Mouse (Mus musculus): ENCODE measurements around the gene Abce1.
"Not testable (repeated sequence)": the region's sequence is repeated elsewhere in the genome, so short reads cannot be mapped to it uniquely, and the experiment has no call there.

The Abce1 gene

DNA sequence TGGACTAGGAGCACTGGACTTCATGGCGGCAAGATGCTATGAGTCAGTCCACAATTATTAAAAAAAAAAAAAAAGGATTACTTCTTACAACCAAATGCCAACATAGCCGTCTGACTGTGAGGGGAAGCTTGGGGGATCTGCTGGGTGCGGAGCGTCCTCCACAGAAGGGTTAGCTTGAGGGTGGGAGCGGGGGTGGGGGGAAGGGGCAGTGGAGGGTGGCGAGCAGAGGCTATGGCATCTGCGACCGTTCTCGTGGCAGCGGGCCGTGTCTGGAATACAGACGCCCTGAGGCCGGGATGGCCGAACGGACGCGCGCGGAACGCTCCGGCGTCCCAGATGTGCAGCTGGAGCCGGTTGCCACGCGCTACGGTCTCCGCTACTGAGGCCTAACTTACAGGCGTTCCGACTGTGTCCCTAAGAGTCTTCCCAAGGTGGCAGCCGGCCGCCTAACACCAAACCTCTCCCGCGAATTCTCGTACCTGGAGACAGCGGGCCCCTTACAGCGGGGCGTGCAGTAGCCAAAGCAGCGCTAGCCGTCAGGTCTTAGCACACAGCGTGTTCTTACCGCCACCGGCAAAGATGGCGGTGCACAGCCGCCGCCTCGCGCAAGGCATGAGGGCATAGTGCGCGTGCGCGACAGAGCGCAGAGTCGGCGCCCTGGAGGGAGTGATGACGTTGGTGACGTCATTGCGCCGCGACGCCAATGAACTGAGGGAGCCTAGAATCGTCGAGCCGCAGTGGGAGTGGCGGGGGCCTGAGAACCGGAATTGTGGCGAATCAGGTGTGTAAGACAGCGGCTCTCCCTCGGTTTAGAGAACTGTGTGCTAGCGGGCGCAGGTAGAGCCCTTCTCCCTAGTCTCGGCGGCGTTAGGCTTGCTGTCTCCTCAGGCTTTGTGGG, at the start of gene Abce1, which contains the start of gene Anapc10:
Gene Abce1 (minus strand): TSS at position 677 of the 898 bp plus-strand sequence.
Gene Anapc10 (plus strand): TSS at position 757 of the 898 bp plus-strand sequence.
- DNase-seq: peak; percentile 99

DNA sequence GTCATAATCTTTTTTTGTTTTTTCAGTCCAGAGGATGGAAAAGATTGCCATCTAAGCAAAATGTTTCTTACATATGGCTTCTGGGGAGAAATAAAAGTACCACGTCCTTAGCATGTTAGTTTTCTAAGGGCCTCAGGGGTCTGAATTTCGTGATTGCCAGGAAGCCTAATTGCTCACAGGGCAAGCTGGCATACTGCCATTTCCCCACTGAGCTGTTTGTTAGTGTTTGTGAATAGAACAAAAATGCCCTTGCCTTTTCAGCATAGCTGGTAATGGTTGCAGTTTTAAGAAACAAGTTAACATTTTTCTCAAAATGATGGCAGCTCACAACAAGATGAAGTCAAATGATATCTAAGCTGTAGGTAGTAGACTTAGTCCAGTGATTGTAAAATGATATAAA, 38.8 kb upstream of the Abce1 start:
- peak in 1 of 2 experiments; percentile 24 for DNase-seq

DNA sequence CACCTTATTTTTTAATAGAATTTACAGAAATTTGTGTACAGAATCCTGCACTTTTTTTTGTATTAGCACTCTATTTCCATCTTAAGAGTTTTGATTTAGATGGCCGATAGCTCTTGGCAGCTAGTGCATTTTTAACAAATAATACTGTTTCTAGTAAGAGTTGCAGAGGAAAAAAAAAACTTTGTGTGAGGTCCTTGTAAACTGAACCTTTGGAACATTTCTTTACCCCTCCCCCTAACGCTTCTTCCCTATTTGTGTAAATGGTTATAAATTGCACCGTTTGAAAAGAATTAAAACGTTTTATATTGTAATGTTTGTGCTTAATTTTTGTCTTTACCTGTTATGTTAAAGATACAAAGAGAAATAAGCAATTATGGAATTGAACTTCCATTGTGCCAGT, 37.1 kb upstream of the Abce1 start:
- DNase-seq: no peak

DNA sequence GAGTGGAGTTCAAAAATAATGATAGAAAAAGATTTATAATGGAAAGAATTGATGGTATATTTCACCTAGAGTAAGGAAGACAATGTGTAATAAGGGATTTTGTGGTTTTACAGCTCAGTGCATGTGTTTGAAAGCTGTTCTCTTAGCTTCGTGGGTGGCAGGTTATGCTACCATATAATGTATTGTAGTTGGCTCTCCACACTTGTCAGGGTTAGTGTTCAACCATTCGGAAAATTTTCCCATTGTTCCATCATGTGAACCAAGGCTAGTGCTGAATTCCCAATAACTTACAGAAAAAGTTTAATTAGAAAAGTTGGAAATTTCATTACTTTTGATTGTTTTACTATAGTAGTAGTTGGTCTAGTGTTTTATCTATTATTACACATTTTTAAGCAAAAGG, 36.6 kb upstream of the Abce1 start:
- DNase-seq: no peak

DNA sequence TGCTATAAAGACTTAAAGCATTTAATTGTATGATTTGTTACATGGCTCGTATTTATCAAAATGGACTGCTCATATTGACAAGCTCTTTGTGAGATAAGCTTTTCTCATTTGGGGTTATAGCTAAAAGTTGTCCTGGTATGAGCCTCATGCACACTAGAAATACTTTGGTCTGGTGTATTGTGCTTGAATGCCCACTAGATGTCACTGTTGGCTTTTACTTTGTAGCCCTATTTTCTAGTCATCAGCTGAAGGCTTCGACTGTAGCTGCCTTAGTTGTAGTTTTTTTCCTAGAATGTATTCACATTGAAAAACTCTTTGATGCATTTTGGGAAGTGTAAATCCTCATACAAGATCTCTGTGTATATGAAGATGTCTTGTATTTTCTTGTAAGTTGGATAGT, 22.8 kb upstream of the Abce1 start:
- DNase-seq: peak in 1 of 2 experiments; percentile 28

DNA sequence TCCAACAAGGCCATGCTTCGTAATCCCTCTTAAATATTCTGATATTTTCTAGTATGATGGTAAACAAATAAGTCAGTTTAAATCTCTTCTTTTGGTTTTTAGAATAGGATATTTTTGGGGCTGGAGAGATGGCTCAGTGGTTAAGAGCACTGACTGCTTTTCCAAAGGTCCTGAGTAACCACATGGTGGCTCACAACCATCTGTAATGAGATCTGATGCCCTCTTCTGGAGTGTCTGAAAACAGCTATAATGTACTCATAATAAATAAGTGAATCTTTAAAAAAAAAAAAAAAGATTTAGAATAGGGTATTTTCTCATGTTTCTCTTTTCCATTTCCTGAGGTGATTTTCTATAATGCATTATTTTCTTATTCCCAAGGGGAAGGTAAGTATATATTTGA, 16.4 kb upstream of the Abce1 start:
- no peak for DNase-seq

DNA sequence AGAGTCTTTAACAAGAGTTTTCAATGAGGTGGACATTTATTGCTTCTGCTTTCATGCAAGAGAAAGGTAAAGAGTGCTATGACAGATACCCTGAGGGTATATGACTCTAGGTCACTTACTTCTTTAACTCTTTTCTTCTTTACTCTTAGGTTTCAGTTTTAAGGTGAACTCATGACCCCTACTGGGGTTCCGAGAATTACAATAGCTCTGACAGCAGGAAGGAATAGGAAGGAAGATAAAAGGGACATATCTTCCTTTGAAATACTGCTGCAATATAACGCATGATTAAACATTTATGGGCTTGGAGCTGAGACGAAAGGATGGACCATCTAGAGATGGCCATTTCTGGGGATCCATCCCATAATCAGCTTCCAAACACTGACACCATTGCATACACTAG, 13.0 kb upstream of the Abce1 start:
- DNase-seq: no peak

DNA sequence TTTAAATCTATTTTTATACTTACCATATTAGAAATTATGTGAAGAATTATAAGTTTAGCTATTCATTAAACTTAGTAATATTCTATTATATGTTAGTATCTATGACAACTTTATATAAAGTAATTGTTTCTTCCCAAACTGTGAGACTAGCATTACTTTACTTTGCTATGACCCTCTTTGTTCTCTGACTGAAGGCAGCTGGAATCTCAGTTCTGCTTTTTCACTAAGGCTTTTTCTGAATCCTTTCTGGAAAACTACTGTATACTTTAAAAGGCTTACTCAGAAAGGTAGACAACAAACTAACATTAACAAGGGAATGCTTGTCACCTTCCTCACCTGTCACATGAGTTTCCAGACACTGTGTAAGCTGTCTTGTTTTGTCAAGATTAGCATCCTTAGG, 11.8 kb upstream of the Abce1 start:
- DNase-seq: no peak

DNA sequence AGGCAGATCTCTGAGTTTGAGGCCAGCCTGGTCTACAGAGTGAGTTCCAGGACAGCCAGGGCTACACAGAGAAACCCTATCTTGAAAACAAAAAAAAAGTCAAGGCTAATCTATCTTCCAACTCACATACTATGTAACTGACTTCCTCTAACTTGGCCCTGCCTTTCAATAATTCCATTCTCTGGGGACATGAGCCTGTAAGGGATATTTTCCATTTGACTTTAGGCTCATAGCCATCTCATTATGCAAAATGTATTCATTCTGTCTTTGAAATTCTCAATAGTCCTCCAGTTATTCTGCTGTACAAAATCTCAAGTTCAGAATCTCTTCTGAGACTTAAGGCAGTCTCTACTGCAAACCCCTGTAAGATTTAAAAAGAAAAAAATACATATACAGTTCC, 10.0 kb upstream of the Abce1 start:
- no peak for DNase-seq

DNA sequence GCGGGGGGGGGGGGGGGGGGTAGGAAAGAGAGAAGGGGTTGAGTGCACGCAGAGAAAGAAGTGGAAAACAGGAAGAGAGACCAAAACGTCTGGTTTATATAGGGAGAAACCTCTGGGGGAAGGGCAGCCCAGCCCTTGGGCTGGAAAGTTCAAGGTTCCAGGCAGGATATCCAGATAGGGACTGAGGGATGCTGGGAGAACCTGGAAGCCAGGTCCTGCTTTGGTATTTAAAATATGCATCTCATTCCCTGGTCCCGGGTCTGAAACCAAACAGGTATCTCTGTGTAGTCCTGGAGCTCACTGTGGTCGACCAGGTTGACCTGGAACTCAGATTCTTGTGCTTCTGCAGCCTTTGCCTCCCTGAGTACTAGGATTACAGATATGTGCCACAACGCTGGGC, 1.1 kb upstream of the Abce1 start:
- DNase-seq: no peak

DNA sequence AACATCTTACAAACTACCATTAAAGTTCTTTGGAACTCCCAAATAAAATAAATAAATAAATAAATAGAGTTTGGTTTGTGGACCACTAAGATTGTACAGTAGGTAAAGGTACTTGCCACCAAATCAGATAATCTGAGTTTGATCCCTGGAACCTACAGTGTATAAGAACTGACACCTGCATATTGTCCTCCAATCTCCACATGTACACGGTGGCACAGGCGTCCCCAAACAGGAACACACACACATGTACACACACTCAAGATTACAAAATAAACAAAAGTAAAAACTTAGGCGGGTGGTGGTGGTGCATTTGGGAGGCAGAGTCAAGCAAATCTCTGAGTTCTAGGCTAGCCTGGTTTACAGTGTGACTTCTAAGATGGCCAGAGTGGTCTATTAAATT, 4.9 kb downstream of the Abce1 start:
- no peak for DNase-seq

DNA sequence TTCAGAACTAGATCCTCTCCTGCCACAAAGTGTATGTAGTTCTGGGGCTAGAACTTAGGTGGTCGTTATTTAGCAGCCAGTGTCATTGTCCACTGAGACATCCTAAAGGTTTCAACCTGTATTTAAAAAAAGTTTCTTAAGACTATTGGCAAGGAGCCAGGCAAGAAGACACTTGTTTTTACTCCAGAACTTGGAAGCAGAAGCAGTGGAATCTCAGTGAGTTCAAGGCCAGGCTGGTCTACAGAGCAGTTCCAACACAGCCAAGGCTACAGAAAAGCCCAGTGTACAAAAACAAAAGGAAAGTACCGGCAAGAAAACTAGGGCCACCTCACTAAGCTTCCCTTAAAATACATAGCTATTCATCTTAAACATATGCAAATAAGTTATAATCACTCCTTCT, 19.0 kb downstream of the Abce1 start:
- DNase-seq: no peak

DNA sequence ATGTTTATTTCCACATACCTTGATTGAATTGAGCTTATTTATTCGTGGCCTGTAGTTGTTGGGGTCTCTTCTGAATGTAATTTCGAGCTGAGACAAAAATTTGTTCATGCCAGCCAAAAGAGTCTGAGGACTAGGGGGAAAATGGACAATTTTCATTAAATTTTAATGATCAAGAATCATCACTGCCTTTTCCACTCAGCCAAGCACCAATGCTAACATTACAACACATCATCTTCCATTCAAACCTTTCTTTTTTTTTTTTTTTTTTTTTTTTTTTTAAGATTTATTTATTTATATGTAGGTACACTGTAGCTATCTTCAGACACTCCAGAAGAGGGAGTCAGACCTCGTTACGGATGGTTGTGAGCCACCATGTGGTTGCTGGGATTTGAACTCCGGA, 25.6 kb downstream of the Abce1 start:
- not testable (repeated sequence) for DNase-seq

DNA sequence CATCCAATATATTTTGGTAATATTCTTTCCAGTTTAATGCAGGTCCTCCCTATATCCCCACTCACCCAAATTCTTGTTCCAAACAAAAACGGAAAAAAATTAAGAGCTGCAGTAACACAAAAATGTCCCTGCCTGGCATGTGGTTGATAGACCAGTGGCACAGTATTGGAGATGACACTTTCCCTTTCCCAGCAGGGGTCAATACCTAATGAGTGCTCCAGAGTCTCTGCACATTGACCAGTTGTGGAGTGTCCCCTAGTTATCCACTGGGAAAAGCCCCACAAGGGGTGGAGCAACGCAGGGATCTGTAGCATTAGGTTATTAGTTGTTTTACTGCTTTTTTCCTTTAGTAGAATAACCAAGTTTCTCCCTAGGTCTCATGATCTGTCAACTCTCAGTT, 30.6 kb downstream of the Abce1 start:
- no peak for DNase-seq

DNA sequence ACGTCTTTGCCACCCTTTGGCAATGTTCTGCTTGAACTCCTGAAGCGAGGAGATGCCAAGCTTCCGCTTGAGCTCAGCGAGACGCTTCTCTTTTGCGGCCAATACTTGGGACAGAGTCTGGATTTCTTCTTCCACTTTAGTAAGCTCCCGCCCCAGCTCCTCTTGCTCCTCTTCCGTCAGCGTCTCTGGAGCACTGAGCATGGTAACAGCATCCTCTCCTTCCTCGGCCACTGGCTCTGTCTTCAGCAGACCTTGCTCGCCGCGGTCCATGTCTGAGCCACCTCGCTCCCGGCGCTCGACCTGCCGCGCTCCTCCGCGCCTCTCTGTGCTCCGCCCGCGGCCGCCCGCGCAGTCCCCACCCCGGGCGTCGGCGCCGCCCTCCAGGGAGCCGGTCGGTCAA, 31.0 kb downstream of the Abce1 start:
- peak in 1 of 2 experiments; percentile 13 for DNase-seq

DNA sequence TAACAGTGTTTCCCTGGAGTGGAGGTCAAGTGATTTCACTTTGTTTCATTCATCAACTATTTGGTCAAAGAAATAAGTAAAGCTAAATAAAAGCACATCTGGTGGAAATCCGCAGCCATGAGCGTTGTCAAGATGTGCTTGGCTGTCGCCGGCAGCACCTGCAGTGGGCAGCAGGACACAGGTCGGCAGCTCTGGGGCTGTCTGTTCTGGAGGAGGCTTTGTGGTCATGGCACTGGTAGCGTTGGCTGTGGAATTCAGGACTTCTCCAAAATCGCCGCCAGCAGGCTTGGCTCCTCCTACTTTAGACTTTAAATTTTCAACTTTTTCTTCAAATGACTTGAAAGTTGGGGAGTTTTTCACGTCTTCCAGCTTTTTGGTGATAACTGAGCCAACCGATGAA, 31.5 kb downstream of the Abce1 start:
- not testable (repeated sequence) for DNase-seq

DNA sequence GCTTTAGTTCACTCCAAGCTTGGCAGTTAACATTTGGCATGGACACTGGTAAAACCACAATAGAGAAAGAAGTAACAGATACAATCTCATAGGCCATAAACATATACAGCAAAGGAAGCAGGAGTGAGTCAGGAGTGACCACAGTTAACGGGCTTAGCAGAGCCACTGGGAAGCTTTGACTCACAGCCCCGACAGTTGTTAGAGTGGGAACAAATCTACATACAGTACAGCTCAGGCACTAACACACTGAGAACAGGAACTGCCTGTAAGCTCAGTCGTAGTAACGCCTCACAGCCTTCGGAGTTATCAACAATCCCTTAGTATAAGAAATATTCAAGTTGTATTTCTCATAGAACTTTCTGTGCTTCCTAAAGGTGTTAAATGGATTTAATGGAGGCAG, 32.5 kb downstream of the Abce1 start:
- DNase-seq: no peak

DNA sequence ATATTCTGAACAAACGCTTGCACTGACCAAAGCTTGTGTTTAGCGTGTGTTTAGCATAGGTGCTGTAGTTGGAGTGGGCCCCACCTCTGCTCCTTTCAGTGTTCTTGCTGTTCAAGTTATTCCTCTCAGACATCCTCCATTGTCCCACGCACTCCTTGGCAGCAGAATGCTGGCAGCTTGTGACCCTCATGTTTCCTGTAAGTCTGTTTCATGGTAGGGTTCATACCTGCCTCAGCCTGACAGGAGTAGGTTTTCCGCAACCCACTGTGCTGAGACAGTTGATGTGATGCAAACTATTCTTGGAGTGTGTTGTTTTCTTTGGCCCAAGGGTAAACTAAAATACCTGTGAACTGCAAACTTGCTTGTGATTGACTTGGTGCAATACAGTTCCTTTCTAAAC, 35.1 kb downstream of the Abce1 start:
- DNase-seq: no peak

DNA sequence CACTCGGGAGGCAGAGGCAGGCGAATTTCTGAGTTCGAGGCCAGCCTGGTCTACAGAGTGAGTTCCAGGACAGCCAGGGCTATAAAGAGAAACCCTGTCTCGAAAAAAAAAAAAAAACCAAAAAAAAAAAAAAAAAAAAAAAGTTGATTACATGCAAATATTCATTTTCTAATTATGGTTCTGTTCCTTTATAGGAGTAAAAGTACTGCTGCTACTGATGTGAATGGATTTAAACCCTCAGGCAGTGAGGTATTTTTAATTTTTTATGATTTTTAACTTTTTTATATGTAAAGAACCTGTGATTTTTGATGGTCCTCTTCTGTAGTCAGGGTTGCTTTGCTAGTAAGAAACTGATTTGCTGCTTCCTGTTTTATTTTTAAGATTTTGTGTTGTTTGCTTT, 52.8 kb downstream of the Abce1 start:
- not testable (repeated sequence) for DNase-seq

DNA sequence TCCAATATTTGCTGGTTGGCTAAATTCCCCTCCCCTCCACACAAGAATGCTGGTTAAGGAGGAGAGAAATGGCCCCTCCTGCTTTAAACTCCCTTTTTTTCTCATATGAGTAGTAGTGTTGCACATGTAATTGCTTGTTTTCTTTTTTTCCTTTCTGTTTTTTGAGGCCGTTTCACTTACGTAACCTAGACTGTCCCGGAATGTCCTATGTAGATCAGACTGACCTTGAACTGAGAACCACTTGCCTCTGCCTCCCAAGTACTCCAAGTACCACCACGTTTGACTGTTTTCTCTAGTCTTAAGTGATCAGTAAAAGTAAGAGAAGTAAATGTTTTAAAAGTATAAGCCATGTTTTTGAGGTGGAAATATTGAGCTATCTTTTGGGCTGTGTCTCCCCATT, 57.8 kb downstream of the Abce1 start:
- DNase-seq: no peak

DNA sequence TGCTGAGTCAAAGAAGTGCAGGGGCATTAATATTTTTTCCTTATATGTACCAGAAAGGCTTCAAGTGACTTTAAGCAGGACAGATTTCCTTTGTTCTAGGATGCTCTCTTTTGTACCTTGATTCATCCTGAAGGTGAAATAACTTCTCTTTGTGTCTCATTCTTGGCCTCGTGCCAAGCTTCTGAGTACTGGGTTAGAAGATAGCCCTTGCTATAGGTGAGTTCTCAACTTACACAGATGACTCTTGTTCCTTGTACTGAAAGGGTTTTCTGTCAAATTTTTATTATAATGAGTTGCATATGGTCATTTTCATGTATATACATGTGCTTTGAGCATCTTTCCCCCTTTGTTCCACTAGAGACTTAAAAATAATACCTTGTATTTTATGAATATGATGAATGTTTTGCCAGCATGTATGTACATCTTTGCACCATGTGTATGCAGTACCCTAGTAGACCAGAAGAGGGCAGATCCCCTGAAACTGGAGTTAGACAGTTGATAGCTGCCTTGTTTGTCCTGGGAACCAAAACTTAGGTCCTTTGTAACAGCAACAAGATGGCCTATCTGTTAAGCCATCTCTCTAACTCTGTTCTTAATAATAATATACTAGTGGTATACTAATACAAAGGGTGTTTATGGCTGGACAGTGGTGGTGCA, 61.3 kb downstream of the Abce1 start:
- DNase-seq: peak in 1 of 2 experiments; percentile 42

DNA sequence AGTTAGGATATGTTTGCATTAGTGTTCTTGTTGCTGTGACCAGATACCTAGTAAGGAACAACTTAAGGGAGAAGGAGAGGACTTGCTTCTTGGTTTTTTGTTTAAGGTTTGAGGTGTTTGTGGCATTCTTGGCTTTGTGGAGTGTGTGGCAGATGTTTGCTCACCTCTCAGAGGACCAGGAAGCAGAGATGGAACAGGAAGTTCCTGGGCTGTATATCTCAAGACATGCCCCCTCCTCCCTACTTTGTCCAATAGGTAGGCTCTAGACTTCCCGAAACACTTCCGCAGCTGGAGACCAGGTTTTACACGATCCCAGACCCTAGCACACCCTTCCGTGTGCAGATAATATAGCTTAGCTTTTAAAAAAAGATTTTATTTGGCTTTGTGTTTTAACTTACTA, 62.0 kb downstream of the Abce1 start:
- no peak for DNase-seq

DNA sequence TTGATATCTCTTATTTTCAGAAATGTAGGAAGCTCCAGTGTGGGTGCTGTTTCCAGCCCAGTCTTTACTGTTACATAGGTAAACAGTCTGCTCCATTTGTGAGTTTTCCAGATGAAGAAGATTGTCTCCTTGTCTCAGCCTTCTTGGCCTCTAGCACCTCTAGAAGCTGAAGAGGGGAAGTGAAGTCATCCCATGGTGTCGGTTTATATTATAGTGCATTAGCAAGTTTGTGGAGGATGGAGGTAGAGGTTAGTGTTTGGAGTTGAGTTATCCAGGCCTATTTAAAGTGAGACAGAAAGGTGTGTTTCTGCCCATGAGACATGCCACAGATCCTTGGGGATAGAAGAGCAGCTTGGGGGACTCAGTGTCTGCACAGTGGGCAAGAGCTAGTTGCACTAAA, 70.4 kb downstream of the Abce1 start:
- no peak for DNase-seq
